Mouse (Mus musculus) stomach, postnatal 0 days (tissue): ENCODE results near the gene Fam53b. TPM values are rescaled to one million over a fixed set of nuclear protein-coding genes. Genes with fewer than 3 reads are reported as not detected.

Experiments used
- ATAC-seq: fragments of 200-750 bp; cut with Nextera tagmentation; 2 replicates; pipeline ENCODE4 v1.8.0; 2017; ENCODE audit not compliant: low FRiP score, low TSS enrichment
- DNase-seq: peaks from one replicate; pipeline ENCODE4 v3.0.0-alpha.2; 2016; ENCODE audit warnings: low spot score
- H3K27ac ChIP-seq: fragments of 300-500 bp; sonication (generic); replicated peaks from 2 replicates; pipeline ENCODE4 v1.5.1; 2014; ENCODE audit warnings: mild to moderate bottlenecking, control low read depth
- H3K27me3 ChIP-seq: fragments of 300-500 bp; sonication (generic); 2 replicates; pipeline ENCODE4 v1.6.1; 2014; ENCODE audit warnings: low read length; ENCODE audit not compliant: control insufficient read depth, insufficient read depth
- H3K36me3 ChIP-seq: fragments of 300-500 bp; sonication (generic); 2 replicates; pipeline ENCODE4 v1.6.1; 2014; ENCODE audit warnings: low read length, mixed read lengths; ENCODE audit not compliant: control insufficient read depth, insufficient read depth
- H3K4me1 ChIP-seq: fragments of 300-500 bp; sonication (generic); replicated peaks from 2 replicates; pipeline ENCODE4 v1.6.1; 2014; ENCODE audit warnings: antibody characterized with exemption; ENCODE audit not compliant: control insufficient read depth, insufficient read depth
- H3K4me2 ChIP-seq: fragments of 300-500 bp; sonication (generic); replicated peaks from 2 replicates; pipeline ENCODE4 v1.6.1; 2014; ENCODE audit warnings: low read depth, mild to moderate bottlenecking, control low read depth, moderate library complexity
- H3K4me3 ChIP-seq: fragments of 300-500 bp; sonication (generic); 2 replicates; pipeline ENCODE4 v1.5.1; 2014; ENCODE audit warnings: low read depth, low read length, control low read depth
- H3K9ac ChIP-seq: fragments of 300-500 bp; sonication (generic); 2 replicates; pipeline ENCODE4 v1.6.1; 2014; ENCODE audit warnings: mild to moderate bottlenecking, low read length, control low read depth, mixed read lengths
- H3K9me3 ChIP-seq: fragments of 300-500 bp; sonication (generic); 2 replicates; pipeline ENCODE4 v1.6.1; 2016; ENCODE audit warnings: low read length; ENCODE audit not compliant: control insufficient read depth
- CTCF ChIP-seq: IDR thresholded peaks from 2 replicates; pipeline ENCODE4 v1.5.1; 2016; ENCODE audit warnings: antibody characterized with exemption, low read depth, mild to moderate bottlenecking, moderate library complexity
- EP300 ChIP-seq: optimal IDR thresholded peaks from 2 replicates; pipeline ENCODE3; 2016; ENCODE audit warnings: antibody characterized with exemption
- WGBS: fragments of 180-500 bp; shearing (Covaris S2); extraction: QIAGEN DNeasy Blood & Tissue Kit; methylation state at CpG from one replicate; pipeline ENCODE4 v1.1.7; 2014; 5-methylcytosine and 5-hydroxymethylcytosine counted together
- polyA plus RNA-seq: library from polyadenylated mRNA; unstranded; fragments of >200 nt; fragmentation: Nextera tagmentation; extraction: Ambion mirVana; gene quantifications from 2 replicates; pipeline ENCODE4 v1.2.1, GENCODE M21; 2015

Fam53b gene
- polyA plus RNA-seq, 1 experiment from 2014 or later: 8.5 TPM

DNA sequence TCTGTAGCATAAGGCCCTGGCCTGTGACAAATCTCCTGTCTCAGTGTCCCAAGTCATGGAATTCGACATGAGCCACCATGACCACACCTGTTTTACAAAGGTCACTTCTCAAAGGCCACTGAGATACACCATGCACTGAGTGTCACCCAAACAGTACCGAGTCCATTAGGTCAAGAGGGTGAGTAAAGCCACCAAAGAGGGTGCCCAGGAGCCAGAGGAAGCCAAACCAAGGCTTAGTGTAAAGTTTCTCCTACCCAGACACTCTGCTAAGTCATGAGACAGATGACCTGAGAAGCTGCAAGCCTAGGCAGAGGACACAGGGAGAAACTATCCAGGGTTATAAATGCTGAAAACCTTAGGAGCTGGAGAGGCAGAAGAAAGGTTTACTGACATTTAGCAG, 52.3 kb downstream of the Fam53b start:
- H3K4me1 ChIP-seq: no peaks in the 10 kb centered on the region; the same call in 1 of the 2 replicates
- no peak for DNase-seq
- peaks cover 9% of the 10 kb centered on the region for H3K36me3 ChIP-seq
- H3K27me3 ChIP-seq: no peaks in the 10 kb centered on the region
- no peak overlapping the region for H3K9ac ChIP-seq
- WGBS: 81% methylated on average over 2 of the region's 2 CpGs
- ATAC-seq: no peak
- H3K4me2 ChIP-seq: no peak overlapping the region
- H3K9me3 ChIP-seq: no peaks in the 10 kb centered on the region
- TF ChIP-seq EP300 (no peak), CTCF (no peak)
- no peak overlapping the region for H3K27ac ChIP-seq
- no peak overlapping the region for H3K4me3 ChIP-seq

DNA sequence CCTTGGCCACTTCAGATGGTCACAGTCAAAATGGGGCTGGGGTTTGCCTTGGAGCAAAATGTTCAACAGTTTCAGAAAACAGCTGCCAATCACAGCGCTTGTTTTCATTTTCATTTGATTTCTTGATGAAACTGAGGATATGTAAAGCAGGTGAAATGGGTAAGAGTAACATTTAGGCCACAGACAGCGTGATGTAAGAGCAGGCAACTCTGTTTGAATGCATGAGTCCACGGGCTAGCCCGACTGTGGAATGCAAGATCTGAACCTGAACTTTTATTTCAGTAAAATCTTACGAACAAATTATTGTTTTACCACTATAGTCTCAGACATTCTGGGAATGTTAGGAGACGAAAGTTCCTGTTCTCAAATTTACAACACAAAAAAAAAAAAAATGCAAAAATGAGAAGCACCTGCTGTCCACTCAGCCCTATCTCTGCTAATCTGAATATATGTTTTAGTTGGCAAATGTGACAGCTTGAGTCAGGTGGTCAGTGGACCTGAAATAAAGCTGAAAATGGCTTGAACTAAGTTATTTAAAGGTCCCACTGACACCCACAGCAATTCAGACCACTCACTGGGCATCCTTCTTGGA, 53.0 kb downstream of the Fam53b start:
- H3K4me1 ChIP-seq: no peaks in the 10 kb centered on the region
- TF ChIP-seq CTCF (no peak), EP300 (no peak)

DNA sequence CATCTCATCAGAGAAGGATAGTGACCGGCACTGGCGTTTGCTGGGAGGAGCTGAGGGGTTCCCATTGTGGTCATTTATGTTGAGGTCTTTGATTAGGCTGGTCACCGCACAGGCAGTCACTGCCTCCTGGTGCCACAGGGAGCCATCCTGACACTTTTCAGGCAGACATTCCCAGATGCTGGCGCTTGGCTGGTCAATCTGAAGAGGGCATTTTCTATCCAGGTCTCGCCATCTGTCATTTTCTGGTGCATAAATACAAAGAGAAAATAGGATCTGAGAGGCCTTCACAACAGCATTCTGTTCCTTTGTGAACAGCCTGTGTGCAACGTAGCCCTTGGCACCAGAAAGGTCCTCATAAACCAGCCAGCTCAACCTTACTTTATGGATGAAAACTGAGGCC, 53.8 kb downstream of the Fam53b start:
- Histone ChIP-seq H3K4me3 (no peak overlapping the region), H3K9ac (no peak overlapping the region), H3K4me2 (no peak overlapping the region), H3K27ac (no peak overlapping the region), H3K9me3 (no peaks in the 10 kb centered on the region), H3K36me3 (peaks cover 9% of the 10 kb centered on the region), H3K27me3 (no peaks in the 10 kb centered on the region), H3K4me1 (no peaks in the 10 kb centered on the region)
- WGBS: 91% methylated on average over 6 of the region's 6 CpGs
- DNase-seq (no peak), ATAC-seq (no peak)
- TF ChIP-seq EP300: no peak
- no peak for TF ChIP-seq CTCF

More for the DNA sequence above, 53.0 kb downstream of the Fam53b start:
- Histone ChIP-seq H3K9me3 (no peaks in the 10 kb centered on the region), H3K36me3 (peaks cover 9% of the 10 kb centered on the region), H3K9ac (no peak overlapping the region), H3K4me3 (no peak overlapping the region), H3K27ac (no peak overlapping the region), H3K27me3 (no peaks in the 10 kb centered on the region), H3K4me2 (no peak overlapping the region)
- DNase-seq (no peak), ATAC-seq (no peak)
- 93% methylated on average over 6 of the region's 6 CpGs for WGBS

DNA sequence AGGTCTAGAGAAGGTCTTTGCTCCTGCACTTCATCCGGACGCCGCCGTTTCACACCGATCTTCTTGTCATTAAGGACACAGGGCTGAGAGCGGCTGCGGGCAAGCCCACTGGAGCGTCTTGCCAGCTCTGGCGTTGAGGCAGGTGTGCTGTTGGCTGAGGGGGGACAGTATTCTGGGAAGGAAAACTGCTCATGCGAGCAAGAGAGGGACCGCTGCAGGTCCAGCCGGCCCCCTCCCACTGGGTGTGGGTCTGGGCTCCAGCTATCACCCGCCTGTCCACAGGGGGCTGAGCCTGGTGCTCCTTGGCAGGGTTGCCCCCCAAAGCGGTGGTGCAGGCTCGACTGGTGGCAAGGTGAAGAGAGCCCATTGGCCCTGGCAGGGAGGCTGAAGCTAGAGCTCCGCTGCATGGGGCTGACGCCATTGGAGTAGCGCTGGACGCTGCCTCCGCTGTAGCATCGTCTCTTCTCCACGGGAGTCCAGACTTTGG, 54.2 kb downstream of the Fam53b start:
- DNase-seq (no peak), ATAC-seq (no peak)
- TF ChIP-seq CTCF (no peak), EP300 (no peak)
- 94% methylated on average over 22 of the region's 22 CpGs for WGBS
- H3K27me3 ChIP-seq: no peaks in the 10 kb centered on the region
- H3K36me3 ChIP-seq: peaks cover 9% of the 10 kb centered on the region
- H3K4me3 ChIP-seq: no peak overlapping the region
- H3K4me1 ChIP-seq: no peaks in the 10 kb centered on the region
- H3K4me2 ChIP-seq: no peak overlapping the region
- H3K9ac ChIP-seq: no peak overlapping the region
- no peak overlapping the region for H3K27ac ChIP-seq
- H3K9me3 ChIP-seq: no peaks in the 10 kb centered on the region

DNA sequence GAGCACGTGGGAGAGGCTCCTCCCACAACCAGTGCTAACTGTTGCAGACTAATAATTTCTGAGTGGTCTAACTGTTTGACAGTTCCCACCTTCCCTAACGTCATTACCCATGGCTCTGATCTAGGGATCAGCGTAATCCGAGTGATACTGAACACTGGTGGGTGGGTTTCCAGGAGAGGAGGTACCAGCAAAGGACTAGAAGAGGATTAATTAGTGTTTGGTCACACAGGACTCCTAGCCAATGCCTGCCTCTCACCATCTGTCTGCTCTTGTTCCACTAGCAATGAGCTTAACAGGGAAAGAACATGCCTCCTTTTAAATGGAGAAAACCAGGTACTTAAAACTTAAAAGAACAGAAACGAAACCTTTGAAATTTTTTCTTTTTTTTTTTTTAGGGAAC, 54.8 kb downstream of the Fam53b start:
- Histone ChIP-seq H3K27ac (no peak overlapping the region), H3K4me1 (0 out of 2 replicates have a peak, but pooled peaks cover 2% of the 10 kb centered on the region), H3K27me3 (no peaks in the 10 kb centered on the region), H3K9ac (no peak overlapping the region), H3K4me2 (no peak overlapping the region), H3K4me3 (no peak overlapping the region), H3K36me3 (peaks cover 9% of the 10 kb centered on the region), H3K9me3 (no peaks in the 10 kb centered on the region)
- WGBS: 56% methylated on average over 5 of the region's 5 CpGs
- DNase-seq (no peak), ATAC-seq (no peak)
- TF ChIP-seq EP300: no peak
- no peak for TF ChIP-seq CTCF

DNA sequence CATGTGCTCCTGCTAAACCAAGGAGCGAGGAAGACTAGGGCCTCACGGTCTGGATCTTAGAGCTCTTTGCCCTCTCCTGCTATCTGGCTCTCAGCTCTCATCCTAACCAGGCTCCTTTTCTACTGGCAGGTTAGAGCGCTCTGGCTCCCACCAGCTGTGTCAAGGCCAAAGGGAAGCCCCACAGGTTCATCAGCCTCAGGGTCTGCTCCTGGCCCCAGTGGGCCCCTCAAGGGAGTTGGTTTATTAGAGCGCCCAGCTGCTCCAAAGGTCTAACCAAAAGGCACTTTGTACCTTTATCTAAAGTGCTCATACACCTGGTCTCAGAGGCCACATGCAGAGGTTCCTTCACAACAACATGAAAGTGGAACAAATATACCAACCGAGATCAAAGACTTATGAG, 57.4 kb downstream of the Fam53b start:
- Histone ChIP-seq H3K9me3 (no peaks in the 10 kb centered on the region), H3K4me1 (0 out of 2 replicates have a peak, but pooled peaks cover 2% of the 10 kb centered on the region), H3K4me3 (no peak overlapping the region), H3K27ac (no peak overlapping the region), H3K9ac (no peak overlapping the region), H3K36me3 (peaks cover 9% of the 10 kb centered on the region), H3K4me2 (no peak overlapping the region), H3K27me3 (no peaks in the 10 kb centered on the region)
- ATAC-seq (peak; percentile 45; the same call in 1 of the 2 replicates), DNase-seq (no peak)
- 82% methylated on average over 5 of the region's 5 CpGs for WGBS
- no peak for TF ChIP-seq CTCF
